Mouse (Mus musculus): ENCODE results near the gene Tceal7. TPM values are rescaled to one million over a fixed set of nuclear protein-coding genes. Genes with fewer than 3 reads are reported as not detected.
"Not testable (repeated sequence)": the region's sequence is repeated elsewhere in the genome, so short reads cannot be mapped to it uniquely, and the experiment has no call there.

Gene Tceal7
- polyA plus RNA-seq, 1 experiment from 2014 or later = 99.1 TPM

GRCm38 (mm10) chrX:136252023-136252729 is 37.6 kb downstream of the Tceal7 start:
- no peak overlapping the region for H3K4me2 ChIP-seq
- no peak for ATAC-seq (ENCODE audit: insufficient number of reproducible peaks, low FRiP score, low TSS enrichment, low read depth)
- no peak overlapping the region for H3K9ac ChIP-seq
- no peak overlapping the region for H3K27ac ChIP-seq
- 50% methylated on average over 6 of the region's 6 CpGs for WGBS
- peaks cover 5% of the 10 kb centered on the region; the same call in 1 of the 2 replicates for H3K36me3 ChIP-seq
- H3K9me3 ChIP-seq = no peaks in the 10 kb centered on the region
- no peak overlapping the region for H3K4me3 ChIP-seq
- H3K4me1 ChIP-seq = no peaks in the 10 kb centered on the region
- H3K27me3 ChIP-seq = no peaks in the 10 kb centered on the region

DNA sequence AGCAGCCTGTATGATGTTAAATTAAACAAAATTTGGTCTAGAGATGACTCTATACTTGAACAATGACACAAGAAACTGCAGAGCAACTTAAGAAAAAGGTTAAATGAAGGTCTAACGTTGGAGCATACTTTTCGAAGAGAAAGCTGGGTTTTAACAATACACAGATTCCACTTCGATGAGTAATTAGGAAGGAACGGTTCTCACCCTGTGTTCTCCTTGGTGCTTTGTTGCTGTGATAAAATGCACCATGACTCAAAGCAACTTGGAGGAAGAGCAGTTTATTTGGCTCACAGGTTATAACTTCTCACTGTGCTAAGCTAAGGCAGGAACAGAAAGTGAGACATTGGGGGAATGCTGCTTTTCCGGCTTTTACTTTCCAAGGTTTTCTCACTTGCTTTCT is 53.1 kb downstream of the Tceal7 start:
- no peaks in the 10 kb centered on the region for H3K36me3 ChIP-seq
- no peak for ATAC-seq (ENCODE audit: insufficient number of reproducible peaks, low FRiP score, low TSS enrichment, low read depth)
- no peak overlapping the region for H3K4me3 ChIP-seq
- no peaks in the 10 kb centered on the region for H3K4me1 ChIP-seq
- no peak overlapping the region for H3K9ac ChIP-seq
- H3K27ac ChIP-seq = no peak overlapping the region
- H3K4me2 ChIP-seq = no peak overlapping the region
- no peaks in the 10 kb centered on the region for H3K9me3 ChIP-seq
- H3K27me3 ChIP-seq = no peaks in the 10 kb centered on the region; the same call in 1 of the 2 replicates
- WGBS = 63% methylated on average over 5 of the region's 5 CpGs

- no peak overlapping the region for H3K4me2 ChIP-seq
- H3K9me3 ChIP-seq = no peaks in the 10 kb centered on the region
- H3K9ac ChIP-seq = no peak overlapping the region
- 48% methylated on average over 4 of the region's 4 CpGs for WGBS
- H3K27me3 ChIP-seq = no peaks in the 10 kb centered on the region; the same call in 1 of the 2 replicates
- no peak overlapping the region for H3K27ac ChIP-seq
- no peak overlapping the region for H3K4me3 ChIP-seq
- no peak for ATAC-seq (ENCODE audit: insufficient number of reproducible peaks, low FRiP score, low TSS enrichment, low read depth)
- H3K4me1 ChIP-seq = no peaks in the 10 kb centered on the region
- H3K36me3 ChIP-seq = no peaks in the 10 kb centered on the region
Observed at GRCm38 (mm10) chrX:136268173-136268572, 53.6 kb downstream of the Tceal7 start.

GRCm38 (mm10) chrX:136269743-136270392 is 55.3 kb downstream of the Tceal7 start, which contains the start of gene Bex3:
Bex3 (plus strand) TSS chrX:136270253.
- H3K4me2 ChIP-seq = peak within 1 kb of the TSS; percentile 31; the same call in 1 of the 2 replicates
- H3K4me1 ChIP-seq, H3K9me3 ChIP-seq, H3K36me3 ChIP-seq, H3K27me3 ChIP-seq: not testable (repeated sequence)
- 0 out of 2 replicates have a peak within 1 kb of the TSS, but pooled peaks have one; percentile 23 for H3K9ac ChIP-seq
- peak; percentile 85 for ATAC-seq (ENCODE audit: insufficient number of reproducible peaks, low FRiP score, low TSS enrichment, low read depth)
- H3K27ac ChIP-seq = peak within 1 kb of the TSS; percentile 57; the same call in 1 of the 2 replicates
- 37% methylated on average over 10 of the region's 30 CpGs for WGBS
- H3K4me3 ChIP-seq = peak within 1 kb of the TSS; percentile 45

DNA sequence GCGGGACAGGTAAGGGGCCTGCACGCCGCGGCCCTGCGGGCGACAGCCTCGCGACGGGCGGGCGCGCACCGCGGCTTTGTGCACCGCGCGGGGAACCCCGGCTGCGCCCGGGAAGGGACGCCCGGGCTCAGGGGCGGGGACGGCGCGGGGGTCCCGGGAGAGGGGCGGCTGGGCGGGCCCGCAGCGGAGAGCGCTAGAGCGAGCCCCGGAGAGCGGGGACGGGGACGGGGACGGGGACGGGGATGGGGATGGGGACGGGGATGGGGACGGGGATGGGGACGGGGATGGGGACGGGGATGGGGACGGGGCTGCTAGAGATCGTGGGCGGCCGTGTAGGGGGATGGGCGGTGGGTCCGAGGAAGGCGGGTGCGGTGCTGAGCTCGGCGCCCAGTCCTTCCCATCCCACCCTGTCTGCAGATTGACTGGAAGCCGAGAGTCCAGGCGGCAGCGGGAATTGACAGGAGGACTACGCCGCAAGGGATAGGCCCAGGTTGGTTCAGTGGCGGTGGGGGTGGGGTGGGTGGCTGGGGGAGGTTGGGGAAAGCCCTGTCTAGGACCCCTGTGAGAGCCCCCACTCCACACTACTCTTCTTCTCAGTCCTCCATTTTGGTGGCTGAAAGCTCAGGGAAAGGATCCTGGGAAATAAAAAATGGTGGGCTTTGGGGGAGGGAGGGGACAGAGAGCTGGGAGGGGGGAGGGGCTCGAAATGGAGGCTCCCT is 56.0 kb downstream of the Tceal7 start:
- not testable (repeated sequence) for H3K36me3 ChIP-seq, H3K9me3 ChIP-seq, H3K27me3 ChIP-seq, H3K4me1 ChIP-seq
- Histone ChIP-seq H3K27ac (peak overlapping the region; percentile 57; the same call in 1 of the 2 replicates), H3K4me3 (peak overlapping the region; percentile 45), H3K9ac (0 out of 2 replicates have a peak overlapping the region, but pooled peaks have one; percentile 23), H3K4me2 (peak overlapping the region; percentile 31; the same call in 1 of the 2 replicates)
- 4% methylated on average over 7 of the region's 60 CpGs for WGBS
- peak; percentile 48 for ATAC-seq (ENCODE audit: insufficient number of reproducible peaks, low FRiP score, low TSS enrichment, low read depth)

DNA sequence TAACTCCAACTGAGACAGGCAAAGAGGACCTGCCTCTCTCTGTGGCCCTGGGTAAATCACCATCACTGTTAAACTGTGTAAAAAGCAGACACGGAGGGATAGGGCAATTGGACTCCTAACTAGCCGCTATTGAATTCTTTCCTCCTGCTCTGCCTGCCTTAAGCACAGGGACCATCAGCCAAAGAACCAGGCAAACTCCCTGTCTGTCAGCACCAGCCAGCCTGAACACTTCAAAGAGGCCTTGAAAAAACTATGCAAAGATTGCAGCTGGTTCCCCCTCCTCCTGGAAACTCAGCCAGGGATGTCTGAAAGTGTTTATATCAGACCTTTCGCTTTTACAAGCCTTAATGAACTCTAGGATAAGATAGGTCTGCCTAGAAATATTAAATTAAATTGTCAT is 60.0 kb downstream of the Tceal7 start:
- no peak overlapping the region for H3K9ac ChIP-seq
- peaks cover 5% of the 10 kb centered on the region; the same call in 1 of the 2 replicates for H3K27me3 ChIP-seq
- no peak overlapping the region for H3K27ac ChIP-seq
- H3K9me3 ChIP-seq = no peaks in the 10 kb centered on the region
- no peak overlapping the region for H3K4me3 ChIP-seq
- H3K36me3 ChIP-seq = no peaks in the 10 kb centered on the region
- 23% methylated on average over 3 of the region's 3 CpGs for WGBS
- no peaks in the 10 kb centered on the region for H3K4me1 ChIP-seq
- H3K4me2 ChIP-seq = no peak overlapping the region
- ATAC-seq (ENCODE audit: insufficient number of reproducible peaks, low FRiP score, low TSS enrichment, low read depth) = no peak

DNA sequence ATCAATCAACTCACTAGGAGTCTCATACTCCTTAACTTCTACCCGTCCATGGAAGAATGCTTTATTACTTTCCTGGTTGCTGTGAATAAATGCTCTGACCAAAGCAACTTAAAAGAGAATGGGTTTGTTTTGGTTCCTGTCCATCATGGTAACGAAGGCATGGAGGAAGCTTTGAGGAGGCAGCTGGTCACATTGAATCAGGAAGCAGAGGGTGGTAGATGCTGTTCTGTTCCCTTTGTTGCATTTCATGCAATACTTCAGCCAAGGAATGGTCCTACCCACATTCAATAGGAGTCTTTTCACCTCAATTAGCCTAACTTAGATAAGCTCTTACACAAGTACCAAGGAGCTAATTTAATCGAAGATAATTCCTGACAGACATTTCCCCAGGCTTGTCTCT is 60.8 kb downstream of the Tceal7 start:
- Histone ChIP-seq H3K9me3 (no peaks in the 10 kb centered on the region), H3K36me3 (no peaks in the 10 kb centered on the region), H3K4me2 (no peak overlapping the region), H3K27me3 (peaks cover 5% of the 10 kb centered on the region; the same call in 1 of the 2 replicates), H3K27ac (no peak overlapping the region), H3K4me1 (no peaks in the 10 kb centered on the region), H3K4me3 (no peak overlapping the region), H3K9ac (no peak overlapping the region)
- ATAC-seq (ENCODE audit: insufficient number of reproducible peaks, low FRiP score, low TSS enrichment, low read depth) = no peak
- WGBS = 58% methylated on average over 3 of the region's 3 CpGs

Small RNA genes within 50 kb of the gene (microRNA-seq; reads per million reads assigned to microRNA genes)
- not detected for gene Mir6383

Other genes with a start within 250 kb of the Tceal7 start
- 52.1 and 54.1 TPM in 2 replicates for gene Arxes2, start 221.0 kb upstream of the Tceal7 start, polyA plus RNA-seq (2015; fragmentation: Nextera tagmentation; extraction: Ambion mirVana)
- gene Arxes1, start 181.4 kb upstream of the Tceal7 start, polyA plus RNA-seq (2015; fragmentation: Nextera tagmentation; extraction: Ambion mirVana) = 25.9 and 27.6 TPM in 2 replicates
- 51.8 and 52.5 TPM in 2 replicates for gene Bex2, start 146.5 kb upstream of the Tceal7 start, polyA plus RNA-seq (2015; fragmentation: Nextera tagmentation; extraction: Ambion mirVana)
- not detected in 2 replicates for gene Nxf3, start 129.5 kb upstream of the Tceal7 start, polyA plus RNA-seq (2015; fragmentation: Nextera tagmentation; extraction: Ambion mirVana)
- gene Bex4, start 75.8 kb upstream of the Tceal7 start, polyA plus RNA-seq (2015; fragmentation: Nextera tagmentation; extraction: Ambion mirVana) = 24.5 and 32.2 TPM in 2 replicates
- 206 and 225 TPM in 2 replicates for gene Tceal8, start 42.4 kb upstream of the Tceal7 start, polyA plus RNA-seq (2015; fragmentation: Nextera tagmentation; extraction: Ambion mirVana)
- gene Tceal5, start 10.9 kb upstream of the Tceal7 start, polyA plus RNA-seq (2015; fragmentation: Nextera tagmentation; extraction: Ambion mirVana) = 10.2 and 13.7 TPM in 2 replicates
- 79.3 and 121 TPM in 2 replicates for gene Bex1, start 734 bp downstream of the Tceal7 start, polyA plus RNA-seq (2015; fragmentation: Nextera tagmentation; extraction: Ambion mirVana)
- gene Tceal9, start 30.3 kb downstream of the Tceal7 start, polyA plus RNA-seq (2015; fragmentation: Nextera tagmentation; extraction: Ambion mirVana) = 545 and 573 TPM in 2 replicates
- 355 and 365 TPM in 2 replicates for gene Bex3, start 55.5 kb downstream of the Tceal7 start, polyA plus RNA-seq (2015; fragmentation: Nextera tagmentation; extraction: Ambion mirVana)